Mouse (Mus musculus): ENCODE results near the gene Impg1.

Impg1 gene

GRCm38 (mm10) chr9:80282426-80282825 lies 182.9 kb downstream of the Impg1 start:
- DNase-seq (ENCODE audit: low spot score in 2 of 2): no peak

- no peak for DNase-seq (ENCODE audit: low spot score in 2 of 2)
Measured at GRCm38 (mm10) chr9:80280724-80281123, 184.6 kb downstream of the Impg1 start.

- no peak for DNase-seq (ENCODE audit: low spot score in 2 of 2)
Measured at GRCm38 (mm10) chr9:80277770-80278169, 187.5 kb downstream of the Impg1 start.

DNA sequence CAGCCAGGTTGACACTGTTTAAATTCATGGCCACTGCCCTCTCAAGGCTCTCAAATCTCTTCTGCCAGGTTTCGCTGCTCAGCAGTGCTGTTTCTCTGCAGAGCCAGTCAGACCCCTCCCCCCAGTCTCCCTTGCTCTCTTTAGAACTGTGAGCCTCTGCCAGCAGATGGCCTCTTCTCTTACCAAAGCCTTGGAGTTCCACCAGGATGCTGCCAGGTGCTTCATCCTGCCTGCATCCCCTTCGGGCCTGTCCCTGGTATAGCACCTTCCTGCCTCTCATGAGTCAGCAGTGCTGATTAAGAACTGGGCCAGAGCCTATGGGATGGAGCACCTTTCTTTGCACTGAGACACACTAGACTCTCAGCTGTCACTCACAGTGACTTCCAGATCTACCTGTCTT lies 188.1 kb downstream of the Impg1 start:
- DNase-seq (ENCODE audit: low spot score in 2 of 2): no peak

DNA sequence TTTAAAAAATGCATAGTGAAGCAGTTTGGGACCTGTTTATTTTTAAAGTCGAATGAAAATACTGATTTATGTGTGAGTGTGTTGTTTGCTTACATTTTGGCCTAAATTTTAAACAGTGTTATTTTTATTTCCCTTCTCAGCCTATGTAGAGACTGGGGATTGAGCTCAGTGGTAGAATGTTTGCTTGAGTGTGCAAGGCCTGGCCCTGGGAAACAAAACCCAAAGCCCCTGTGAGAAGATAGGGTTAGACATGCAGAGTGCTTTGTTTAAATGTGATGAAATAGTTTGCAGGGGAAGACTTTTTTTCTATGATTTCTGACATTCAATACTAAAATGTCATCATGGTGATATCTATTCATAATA lies 189.5 kb downstream of the Impg1 start:
- no peak for DNase-seq (ENCODE audit: low spot score in 2 of 2)

GRCm38 (mm10) chr9:80275053-80275771 lies 190.1 kb downstream of the Impg1 start:
- no peak for DNase-seq (ENCODE audit: low spot score in 2 of 2)

- DNase-seq (ENCODE audit: low spot score in 2 of 2): no peak
Measured at GRCm38 (mm10) chr9:80272951-80273350, 192.3 kb downstream of the Impg1 start.

DNA sequence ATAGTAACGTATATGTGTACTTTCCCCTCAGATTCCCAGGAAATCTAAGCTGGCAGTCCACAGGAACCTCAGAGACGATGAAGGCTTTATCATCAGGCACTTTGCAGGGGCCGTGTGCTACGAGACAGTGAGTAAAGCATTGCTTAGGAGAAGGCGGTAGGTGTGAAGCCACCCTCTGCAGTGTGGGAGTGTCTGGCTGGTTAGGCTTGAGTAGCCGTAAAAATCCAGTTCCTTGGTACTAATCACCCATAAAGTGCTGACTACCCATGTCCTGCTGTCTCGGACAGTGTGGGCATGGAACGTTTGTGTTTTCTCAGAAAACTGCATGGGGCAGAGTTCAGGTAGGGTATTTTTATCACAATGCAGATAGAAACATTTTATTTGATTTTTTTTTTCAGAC lies 195.7 kb downstream of the Impg1 start:
- no peak for DNase-seq (ENCODE audit: low spot score in 2 of 2)

GRCm38 (mm10) chr9:80266507-80266906 lies 198.8 kb downstream of the Impg1 start:
- no peak for DNase-seq (ENCODE audit: low spot score in 2 of 2)

DNA sequence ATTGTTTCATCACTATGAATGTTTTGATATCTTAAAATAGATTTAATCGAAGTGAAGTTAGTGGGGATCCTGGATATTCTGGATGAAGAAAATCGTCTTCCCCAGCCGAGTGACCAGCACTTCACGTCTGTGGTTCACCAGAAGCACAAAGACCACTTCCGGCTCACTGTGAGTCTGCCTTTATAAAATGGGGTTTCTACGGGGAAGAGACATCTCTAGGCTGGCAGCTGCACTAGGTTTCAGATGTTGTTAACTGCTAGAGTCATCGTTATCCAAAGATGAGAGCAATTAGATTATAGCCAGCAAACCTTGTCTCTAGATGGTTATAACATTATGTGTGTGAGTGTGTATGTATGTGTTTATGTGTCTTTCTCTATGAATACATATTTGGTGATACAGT lies 199.2 kb downstream of the Impg1 start:
- DNase-seq (ENCODE audit: low spot score in 2 of 2): no peak

Measured in urinary bladder, postnatal 4 days (tissue).